Mouse (Mus musculus) left cerebral cortex, adult 2 months (tissue): ENCODE measurements around the gene Coro7. TPM values are rescaled to one million over a fixed set of nuclear protein-coding genes. Genes with fewer than 3 reads are reported as not detected.

Experiments
- DNase-seq, 2 experiments: peaks; one replicate each; pipeline ENCODE4 v3.0.0; 2021 to 2022; ENCODE audit warnings: low spot score in 2 of 2, mixed read lengths in 1 of 2; ENCODE audit errors: extremely low spot score in 1 of 2
- H3K27ac ChIP-seq: fragments of 200-600 bp; 2 replicates; pipeline ENCODE4 v1.8.1; 2022
- H3K4me3 ChIP-seq: fragments of 200-600 bp; 2 replicates; pipeline ENCODE4 v1.8.1; 2022
- CTCF ChIP-seq: fragments of 200-600 bp; IDR thresholded peaks from 2 replicates; pipeline ENCODE4 v1.8.1; 2022; ENCODE audit warnings: antibody characterized with exemption, mild to moderate bottlenecking, moderate library complexity
- intact Hi-C: fragments of 180-260 bp; cut with DNase I; formaldehyde crosslinking; loops from one replicate; pipeline ENCODE4 v1.15.1; 2025
- total RNA-seq, 2 experiments: library from RNA; stranded (reverse); gene quantifications; 2 replicates each; pipeline ENCODE4 v1.2.3; 2021

The Coro7 gene
- total RNA-seq, 2 experiments from 2014 or later: 76.7 to 92.0 TPM

DNA sequence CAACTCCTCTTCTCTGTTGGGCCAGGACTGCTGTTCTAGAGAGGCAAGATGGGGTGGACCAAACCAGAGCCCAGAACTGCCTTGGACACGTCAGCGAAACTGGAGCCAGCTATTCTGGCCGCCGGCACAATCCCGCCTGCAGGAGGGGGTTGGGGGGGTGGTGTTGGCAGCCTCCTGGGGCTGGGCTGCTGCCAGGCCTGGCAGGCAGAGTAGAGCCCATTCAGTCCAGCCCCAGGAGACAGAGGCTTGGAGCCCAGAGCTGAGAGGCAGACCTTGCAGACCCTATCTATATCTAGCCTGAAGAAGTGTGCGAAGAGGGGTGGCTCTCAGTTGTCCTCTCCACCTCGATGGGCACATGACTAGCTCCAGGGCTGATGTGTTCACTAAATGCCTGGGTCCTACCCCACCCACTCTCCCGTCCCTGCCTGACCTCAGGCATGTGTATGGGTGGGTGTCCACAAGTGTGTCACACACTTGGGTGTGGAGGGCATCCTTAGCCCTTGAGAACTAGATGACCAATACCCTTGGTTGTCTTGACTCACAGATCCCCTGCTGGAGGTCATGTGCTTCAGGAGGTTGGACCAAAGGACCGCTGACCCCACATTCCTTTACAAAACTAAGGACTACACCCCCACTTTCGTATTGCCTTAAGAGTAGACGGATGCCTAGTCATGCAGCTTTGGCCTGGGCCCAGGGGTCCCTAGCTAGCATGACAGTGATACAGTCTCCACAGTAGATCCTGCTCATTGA, 35.7 kb downstream of the Coro7 start:
- Histone ChIP-seq H3K27ac (peak overlapping the region; percentile 82), H3K4me3 (no peak overlapping the region)
- DNase-seq: peak; percentile 79 to 80
- TF ChIP-seq CTCF: no peak; the same call in 1 of the 2 replicates
- intact Hi-C loops: no loop called here

DNA sequence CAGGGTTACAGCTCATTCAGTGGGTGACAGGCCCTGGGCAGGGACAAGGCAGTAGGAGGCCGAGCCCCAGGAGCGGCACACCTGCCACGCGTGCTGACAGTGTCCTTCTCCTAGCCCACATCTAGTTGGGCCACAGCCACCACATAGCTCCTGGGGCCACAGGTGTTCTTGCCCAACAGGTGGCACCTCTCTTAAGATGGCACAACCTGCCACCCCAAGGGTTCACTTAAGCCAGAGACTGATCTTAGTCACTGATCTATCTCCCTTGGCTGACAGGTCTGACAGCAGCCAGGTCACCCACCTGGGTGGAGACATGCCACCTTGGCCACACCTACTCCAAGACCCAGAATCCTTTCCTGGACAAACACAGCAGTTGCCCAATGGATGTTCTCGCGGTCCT, 36.6 kb downstream of the Coro7 start:
- no peak for DNase-seq
- Histone ChIP-seq H3K4me3 (peak overlapping the region; percentile 17), H3K27ac (peak overlapping the region; percentile 82)
- TF ChIP-seq CTCF: no peak
- intact Hi-C loops: loop anchor here (1.0 kb wide), 1 partner anchor 16 kb away; no protein-coding TSS in a partner anchor

DNA sequence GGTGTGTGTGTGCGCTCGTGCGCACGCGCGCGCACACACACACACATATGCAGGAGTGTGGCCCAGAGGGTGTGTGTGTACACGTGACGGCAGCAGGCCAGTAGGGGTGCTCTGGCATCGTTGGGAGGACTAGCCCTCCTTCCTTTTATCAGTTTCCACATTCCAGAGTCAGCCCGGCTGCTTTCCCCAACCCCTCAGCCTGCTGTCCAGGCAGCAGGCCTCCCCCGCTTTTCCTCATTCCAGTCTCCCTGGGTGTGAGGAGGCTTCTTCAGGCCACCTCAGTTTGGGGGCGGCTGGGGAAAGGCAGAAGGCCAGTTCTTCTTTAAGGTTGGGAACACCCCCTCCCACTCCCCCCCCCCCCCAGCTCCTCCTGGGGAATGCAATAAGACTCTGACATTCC, 37.4 kb downstream of the Coro7 start:
- intact Hi-C loops: loop anchor here (1.0 kb wide), 1 partner anchor 17 kb away; no protein-coding TSS in a partner anchor
- H3K27ac ChIP-seq: peak overlapping the region; percentile 82
- TF ChIP-seq CTCF: no peak
- no peak overlapping the region for H3K4me3 ChIP-seq
- peak in 1 of 2 experiments; percentile 66 for DNase-seq

DNA sequence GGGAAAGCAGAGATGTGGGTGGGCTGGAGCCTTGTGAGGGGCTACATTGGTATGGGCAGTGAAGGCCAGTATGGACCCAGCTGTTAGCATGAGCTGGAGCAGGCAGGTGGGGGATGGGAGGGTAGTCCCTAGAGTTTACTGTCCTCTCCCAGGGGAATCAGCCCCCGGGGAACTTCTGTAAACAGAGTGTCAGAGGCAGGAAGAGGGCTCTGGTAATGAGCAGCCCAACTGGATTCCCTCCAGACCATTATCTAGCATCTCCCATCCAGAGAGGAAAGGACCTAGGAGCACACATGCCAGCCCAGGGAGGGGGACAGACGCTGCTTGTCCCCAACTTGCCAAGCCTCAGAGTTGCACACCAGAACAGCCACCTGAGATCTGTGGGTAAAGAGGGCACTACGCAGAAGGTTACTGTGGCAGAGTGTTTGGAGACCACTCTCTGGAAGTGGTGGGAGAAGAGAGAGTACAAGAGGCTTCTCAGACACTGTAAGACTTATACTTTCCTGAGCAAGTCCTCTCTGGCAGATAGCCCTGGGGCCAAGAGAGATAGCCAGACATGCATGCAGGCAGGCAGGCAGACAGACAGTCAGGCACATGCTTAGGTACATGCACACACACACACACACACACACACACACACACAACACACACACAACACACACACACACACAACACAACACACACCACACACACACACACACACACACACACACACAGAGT, 38.3 kb downstream of the Coro7 start:
- no peak for DNase-seq
- Histone ChIP-seq H3K4me3 (peak overlapping the region; percentile 69), H3K27ac (peak overlapping the region; percentile 87)
- intact Hi-C loops: no loop called here
- no peak for TF ChIP-seq CTCF

- no peak for TF ChIP-seq CTCF
- no peak for DNase-seq
- H3K27ac ChIP-seq: peak overlapping the region; percentile 87
- intact Hi-C loops: no loop called here
- H3K4me3 ChIP-seq: peak overlapping the region; percentile 69
Measured at GRCm38 (mm10) chr16:4640267-4641005, 39.1 kb downstream of the Coro7 start.

GRCm38 (mm10) chr16:4639831-4640237, 39.7 kb downstream of the Coro7 start, which contains the start of the genes Vasn and Dnaja3:
TSS of gene Vasn (plus strand) at chr16:4639941.
TSS of gene Dnaja3 (plus strand) at chr16:4639989.
- peak; percentile 67 to 73 for DNase-seq
- intact Hi-C loops: no loop called here

DNA sequence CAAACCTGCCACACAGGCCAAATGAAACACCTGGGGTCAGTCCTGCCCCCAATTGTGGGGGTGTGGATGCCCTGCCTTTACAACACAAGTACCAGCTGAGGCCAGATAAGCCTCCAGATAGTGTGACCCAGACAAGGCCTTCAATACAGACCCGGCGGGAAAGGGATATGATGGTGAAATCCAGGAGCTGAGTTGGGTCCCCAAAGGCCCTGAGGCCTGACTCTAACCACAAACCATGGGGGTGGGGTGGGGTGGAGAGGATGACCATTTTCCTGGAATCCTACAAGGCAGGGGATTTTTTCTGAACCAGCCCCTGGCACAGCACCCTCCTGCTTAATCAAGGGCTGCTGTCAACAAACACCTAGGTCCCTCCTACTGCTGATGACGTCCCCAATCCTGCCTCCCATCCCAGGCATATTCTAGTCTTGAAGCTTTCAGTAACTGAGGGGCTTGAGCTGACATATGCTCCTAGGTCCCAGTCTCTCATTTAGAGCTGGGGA, 40.6 kb downstream of the Coro7 start:
- no peak for DNase-seq
- intact Hi-C loops: no loop called here
- H3K27ac ChIP-seq: no peak overlapping the region
- no peak for TF ChIP-seq CTCF
- no peak overlapping the region for H3K4me3 ChIP-seq

More at GRCm38 (mm10) chr16:4639831-4640237, 39.7 kb downstream of the Coro7 start, which contains the start of the genes Vasn and Dnaja3:
- no peak for TF ChIP-seq CTCF
- peak within 1 kb of the TSS; percentile 69 for H3K4me3 ChIP-seq
- peak within 1 kb of the TSS; percentile 87 for H3K27ac ChIP-seq

- H3K4me3 ChIP-seq: no peak overlapping the region
- no peak for DNase-seq
- H3K27ac ChIP-seq: no peak overlapping the region
- TF ChIP-seq CTCF: no peak
- intact Hi-C loops: no loop called here
Measured at GRCm38 (mm10) chr16:4635760-4636159, 43.8 kb downstream of the Coro7 start.

DNA sequence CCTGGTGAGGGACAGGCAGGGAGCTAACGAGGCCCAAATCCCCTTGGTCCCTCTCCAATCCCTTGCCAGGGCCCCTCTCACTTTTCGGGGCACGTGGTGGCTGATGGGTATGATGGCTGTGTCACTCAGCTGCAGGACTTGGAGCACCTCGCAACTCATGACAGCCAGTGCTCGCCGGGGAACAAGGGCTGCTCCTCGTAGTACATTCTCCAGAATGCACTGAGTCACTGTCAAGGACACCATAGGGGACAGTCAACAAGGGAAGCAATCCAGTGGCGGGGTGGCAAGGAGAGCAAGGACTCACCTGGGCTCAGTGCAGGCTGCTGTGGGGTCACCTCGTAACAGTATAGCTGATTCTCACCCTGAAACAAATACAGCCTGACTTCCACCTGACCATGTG, 44.9 kb downstream of the Coro7 start:
- intact Hi-C loops: no loop called here
- no peak for DNase-seq
- H3K4me3 ChIP-seq: no peak overlapping the region
- no peak overlapping the region for H3K27ac ChIP-seq
- TF ChIP-seq CTCF: no peak

DNA sequence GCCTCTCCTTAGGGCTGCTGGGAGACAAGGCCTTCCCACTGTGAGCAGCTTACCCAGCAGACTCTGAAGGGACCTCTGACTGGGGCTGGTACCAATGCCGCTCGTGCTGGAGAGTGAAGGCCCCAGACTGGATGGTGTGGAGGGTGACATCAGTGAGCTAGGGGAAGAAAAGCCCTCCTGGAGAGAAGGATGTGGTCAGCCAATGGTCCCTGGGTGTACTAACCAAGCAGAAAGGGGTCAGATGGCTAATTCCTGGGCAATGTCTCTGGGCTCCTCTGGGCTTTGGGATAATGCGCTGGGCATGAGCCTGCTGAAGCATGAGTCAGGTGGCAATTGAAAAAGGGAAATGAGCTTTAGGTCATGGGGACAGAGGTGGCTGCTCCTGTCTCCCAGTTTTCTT, 45.9 kb downstream of the Coro7 start:
- no peak for TF ChIP-seq CTCF
- intact Hi-C loops: no loop called here
- Histone ChIP-seq H3K27ac (no peak overlapping the region), H3K4me3 (no peak overlapping the region)
- no peak for DNase-seq

DNA sequence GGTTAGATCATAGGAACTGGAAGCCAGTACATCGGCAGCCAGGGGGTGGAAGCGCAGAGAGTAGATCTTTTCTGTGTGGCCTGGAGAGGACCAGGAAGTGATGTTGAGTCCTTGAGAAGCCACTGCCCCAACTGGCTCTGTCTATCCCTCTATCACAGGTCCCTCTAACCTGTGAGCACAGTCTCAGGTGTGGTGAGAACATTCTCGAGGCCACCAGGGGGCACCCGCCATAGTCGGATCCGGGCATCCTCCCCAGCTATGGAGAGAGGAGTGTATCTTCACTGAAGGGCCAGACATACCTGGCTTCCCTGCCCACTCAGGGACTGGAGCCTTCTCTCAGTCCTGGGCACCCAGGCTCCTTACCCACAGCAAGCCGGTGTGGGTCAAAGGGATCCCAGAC, 47.5 kb downstream of the Coro7 start:
- Histone ChIP-seq H3K4me3 (no peak overlapping the region), H3K27ac (no peak overlapping the region)
- DNase-seq: no peak
- peak; percentile 49 for TF ChIP-seq CTCF
- intact Hi-C loops: no loop called here
